16 mouse cellular contexts compared by ENCODE assay signal in the genomic region with DNA sequence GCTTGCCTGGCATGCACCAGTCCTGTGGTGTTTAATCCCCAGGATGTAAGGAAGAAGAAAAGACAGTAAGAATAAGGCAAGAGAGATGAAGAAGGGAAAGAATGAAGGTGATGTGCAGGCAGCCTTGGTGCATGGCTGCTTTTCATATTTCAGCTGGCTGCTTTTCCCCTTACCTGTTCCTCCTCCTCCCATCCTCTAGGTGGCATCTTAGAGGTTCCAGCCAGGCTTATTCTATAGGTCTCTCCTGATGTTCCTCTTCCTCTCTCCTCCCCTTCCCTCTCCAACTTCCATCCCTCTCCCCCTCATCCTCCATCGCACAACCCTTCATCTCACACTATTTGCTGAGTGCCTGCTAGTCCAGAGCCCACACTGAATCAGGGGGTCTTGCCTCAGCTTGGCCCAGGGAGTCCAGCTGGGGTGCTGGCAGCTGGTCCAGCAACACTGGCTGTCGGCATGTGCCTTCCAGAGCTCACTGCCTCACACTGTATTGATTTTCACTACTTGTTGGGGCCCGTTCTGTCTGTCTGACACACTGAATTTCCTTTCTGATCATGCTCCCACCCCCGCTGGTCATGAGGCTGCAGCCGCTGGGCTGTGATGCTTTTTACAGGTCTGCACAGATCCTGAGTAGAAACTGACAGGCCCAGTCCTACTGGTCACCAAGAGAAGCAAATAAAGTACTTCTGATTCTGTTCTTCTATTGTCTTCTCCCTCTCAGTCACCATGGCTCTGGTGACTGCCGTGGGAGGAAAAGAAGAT. TPM values are rescaled to one million over a fixed set of nuclear protein-coding genes. Genes with fewer than 3 reads are reported as not detected.
DNase-seq lines count a peak whose midpoint lies in the region; ATAC-seq and TF ChIP-seq lines count a peak whose summit lies in the region.
"Had no signal": no experiment of that assay in that cellular context is flagged by ENCODE, and none has a peak within 500 bp of the region (broad histone marks: within the 10 kb centered on the region; RNA-seq: fewer than 3 reads in every experiment).

No protein-coding gene starts in this region.

- no peak overlapping the region for H3K4me2 ChIP-seq in intestine, postnatal 0 days (replicated peaks; ENCODE audit: low read depth)
- no peak overlapping the region for H3K4me2 ChIP-seq in intestine, embryonic 15.5 days (replicated peaks)
- no peak overlapping the region for H3K4me2 ChIP-seq in stomach, postnatal 0 days (replicated peaks; ENCODE audit: low read depth)
- H3K4me2 ChIP-seq: embryonic facial prominence, embryonic 15.5 days; forebrain, embryonic 15.5 days; limb, embryonic 13.5 days; lung, embryonic 15.5 days; midbrain, embryonic 11.5 days had no signal

- ATAC-seq in intestine, postnatal 0 days: no peak
- no peak for ATAC-seq in intestine, embryonic 15.5 days
- no peak for ATAC-seq in stomach, postnatal 0 days (ENCODE audit: low FRiP score, low TSS enrichment)
- ATAC-seq: forebrain, embryonic 15.5 days had no signal

- no peaks in the 10 kb centered on the region for H3K36me3 ChIP-seq in intestine, postnatal 0 days (ENCODE audit: control insufficient read depth, insufficient read depth)
- no peaks in the 10 kb centered on the region for H3K36me3 ChIP-seq in intestine, embryonic 15.5 days
- no peaks in the 10 kb centered on the region for H3K36me3 ChIP-seq in stomach, postnatal 0 days (ENCODE audit: control insufficient read depth, insufficient read depth, low read length)
- H3K36me3 ChIP-seq: embryonic facial prominence, embryonic 15.5 days; forebrain, embryonic 15.5 days; limb, embryonic 13.5 days; lung, embryonic 15.5 days had no signal

- H3K4me1 ChIP-seq in intestine, postnatal 0 days (replicated peaks; ENCODE audit: control insufficient read depth, insufficient read depth, low read length): no peaks in the 10 kb centered on the region
- no peaks in the 10 kb centered on the region for H3K4me1 ChIP-seq in intestine, embryonic 15.5 days (replicated peaks)
- no peaks in the 10 kb centered on the region for H3K4me1 ChIP-seq in stomach, postnatal 0 days (replicated peaks; ENCODE audit: control insufficient read depth, insufficient read depth)
- H3K4me1 ChIP-seq: embryonic facial prominence, embryonic 15.5 days; forebrain, embryonic 15.5 days; lung, embryonic 15.5 days had no signal

- no peak overlapping the region for H3K27ac ChIP-seq in intestine, postnatal 0 days (ENCODE audit: low read depth, low read length)
- H3K27ac ChIP-seq in intestine, embryonic 15.5 days: no peak overlapping the region
- H3K27ac ChIP-seq in stomach, postnatal 0 days (replicated peaks): no peak overlapping the region
- H3K27ac ChIP-seq: embryonic facial prominence, embryonic 15.5 days; forebrain, embryonic 15.5 days; limb, embryonic 13.5 days; lung, embryonic 15.5 days had no signal

- 67% methylated on average over 6 of the region's 6 CpGs for WGBS in intestine, postnatal 0 days
- 72% methylated on average over 6 of the region's 6 CpGs for WGBS in intestine, embryonic 15.5 days
- 56% methylated on average over 6 of the region's 6 CpGs for WGBS in stomach, postnatal 0 days

- no peak overlapping the region for H3K9ac ChIP-seq in intestine, postnatal 0 days (ENCODE audit: low read depth, low read length)
- no peak overlapping the region for H3K9ac ChIP-seq in intestine, embryonic 15.5 days
- H3K9ac ChIP-seq in stomach, postnatal 0 days (ENCODE audit: low read length): no peak overlapping the region
- H3K9ac ChIP-seq: embryonic facial prominence, embryonic 15.5 days; forebrain, embryonic 15.5 days; limb, embryonic 13.5 days; lung, embryonic 15.5 days had no signal

- DNase-seq in urinary bladder, adult 18-20 months (ENCODE audit: low spot score in 2 of 2): peak; percentile 18 to 57
- DNase-seq in urinary bladder, adult 2 months (ENCODE audit: low spot score): no peak
- peak; percentile 4 for DNase-seq in ZHBTc4 (ENCODE audit: low read depth, low spot score)
- DNase-seq in stomach, postnatal 0 days (ENCODE audit: low spot score): no peak
- no peak for DNase-seq in spleen, postnatal 14 days (ENCODE audit: low spot score in 2 of 2)
- DNase-seq: cerebellum, postnatal 10 days; kidney, postnatal 25 days; layer of hippocampus, postnatal 36 days; thymus, postnatal 14 days had no signal

- H3K9me3 ChIP-seq in intestine, postnatal 0 days (ENCODE audit: control insufficient read depth): no peaks in the 10 kb centered on the region
- H3K9me3 ChIP-seq in intestine, embryonic 15.5 days: no peaks in the 10 kb centered on the region
- no peaks in the 10 kb centered on the region for H3K9me3 ChIP-seq in stomach, postnatal 0 days (ENCODE audit: control insufficient read depth, low read length)
- H3K9me3 ChIP-seq: embryonic facial prominence, embryonic 15.5 days; forebrain, embryonic 15.5 days; limb, embryonic 13.5 days; lung, embryonic 15.5 days had no signal

- H3K4me3 ChIP-seq in intestine, postnatal 0 days (ENCODE audit: low read depth, low read length): no peak overlapping the region
- H3K4me3 ChIP-seq in intestine, embryonic 15.5 days (replicated peaks): no peak overlapping the region
- no peak overlapping the region for H3K4me3 ChIP-seq in stomach, postnatal 0 days (ENCODE audit: low read depth, low read length)
- H3K4me3 ChIP-seq: embryonic facial prominence, embryonic 15.5 days; forebrain, embryonic 15.5 days; limb, embryonic 13.5 days; lung, embryonic 15.5 days had no signal

- TF ChIP-seq CTCF in intestine, postnatal 0 days (IDR thresholded peaks at IDR 0.05; ENCODE audit: low read depth): peak; percentile 70
- peak; percentile 57 for TF ChIP-seq CTCF in stomach, postnatal 0 days (IDR thresholded peaks at IDR 0.05; ENCODE audit: low read depth)

- H3K27me3 ChIP-seq in intestine, postnatal 0 days (replicated peaks; ENCODE audit: control insufficient read depth, insufficient read depth, low read length): no peaks in the 10 kb centered on the region
- H3K27me3 ChIP-seq in intestine, embryonic 15.5 days (replicated peaks): no peaks in the 10 kb centered on the region
- no peaks in the 10 kb centered on the region for H3K27me3 ChIP-seq in stomach, postnatal 0 days (ENCODE audit: control insufficient read depth, insufficient read depth, low read length)
- H3K27me3 ChIP-seq: embryonic facial prominence, embryonic 15.5 days; forebrain, embryonic 15.5 days; lung, embryonic 15.5 days had no signal

- TF ChIP-seq EP300 in stomach, postnatal 0 days (optimal IDR thresholded peaks at IDR 0.05): no peak

RNA-seq across cellular contexts. Expression of gene Capn13, which starts 56.9 kb away (rescaled TPM):
- 1.7 and 2.0 TPM in 2 replicates for polyA plus RNA-seq in intestine, postnatal 0 days (2015; fragmentation: Nextera tagmentation; extraction: Ambion mirVana)
- 1.0 and 1.2 TPM in 2 replicates for polyA plus RNA-seq in intestine, embryonic 15.5 days (2015; fragmentation: Nextera tagmentation; extraction: Ambion mirVana)
- 16.8 and 21.6 TPM in 2 replicates for polyA plus RNA-seq in urinary bladder, adult 2 months (2012; rRNA removed)
- polyA plus RNA-seq in stomach, postnatal 0 days (2015; fragmentation: Nextera tagmentation; extraction: Ambion mirVana): 5.9 and 6.9 TPM in 2 replicates
- polyA plus RNA-seq: forebrain, embryonic 15.5 days; limb, embryonic 13.5 days; lung, embryonic 15.5 days; midbrain, embryonic 11.5 days had no signal

Comparison
In these comparisons a context has a peak if more than half of its experiments do, and no peak if none do; other contexts are left out.
1. DNase-seq: peak in urinary bladder, adult 18-20 months (2 of 2) and ZHBTc4 (single experiment); none in urinary bladder, adult 2 months (single experiment), stomach, postnatal 0 days (single experiment) and spleen, postnatal 14 days (0 of 2).